Mouse (Mus musculus) naive thymus-derived CD4-positive, alpha-beta T cell, adult 2 months (primary cell): ENCODE measurements around the gene Zfp706.
"Not testable (repeated sequence)": the region's sequence is repeated elsewhere in the genome, so short reads cannot be mapped to it uniquely, and the experiment has no call there.

Source experiments
- DNase-seq: peaks from one replicate; pipeline ENCODE4 v3.0.0-alpha.2; 2011; ENCODE audit warnings: low read depth

The Zfp706 gene

GRCm38 (mm10) chr15:37008546-37008945 lies 973 bp upstream of the Zfp706 start:
- no peak for DNase-seq

- no peak for DNase-seq
Measured at GRCm38 (mm10) chr15:37007959-37008419, 416 bp upstream of the Zfp706 start.

- peak; percentile 53 for DNase-seq
Measured at GRCm38 (mm10) chr15:37006475-37007164, 953 bp downstream of the Zfp706 start.

GRCm38 (mm10) chr15:37005793-37006474 lies 1.6 kb downstream of the Zfp706 start:
- no peak for DNase-seq

- DNase-seq: no peak
Measured at GRCm38 (mm10) chr15:37004858-37005257, 2.7 kb downstream of the Zfp706 start.

GRCm38 (mm10) chr15:37002276-37002675 lies 5.3 kb downstream of the Zfp706 start:
- no peak for DNase-seq

GRCm38 (mm10) chr15:36999602-37000001 lies 8.0 kb downstream of the Zfp706 start:
- DNase-seq: not testable (repeated sequence)

- no peak for DNase-seq
Measured at GRCm38 (mm10) chr15:36995166-36995565, 12.4 kb downstream of the Zfp706 start.

GRCm38 (mm10) chr15:36994665-36995064 lies 12.9 kb downstream of the Zfp706 start:
- DNase-seq: no peak

GRCm38 (mm10) chr15:36993435-36994178 lies 14.0 kb downstream of the Zfp706 start:
- DNase-seq: no peak

GRCm38 (mm10) chr15:36991353-36991752 lies 16.2 kb downstream of the Zfp706 start:
- no peak for DNase-seq

- DNase-seq: no peak
Measured at GRCm38 (mm10) chr15:36989922-36990321, 17.7 kb downstream of the Zfp706 start.

GRCm38 (mm10) chr15:36988718-36989115 lies 18.9 kb downstream of the Zfp706 start:
- DNase-seq: no peak

- no peak for DNase-seq
Measured at GRCm38 (mm10) chr15:36987976-36988717, 19.4 kb downstream of the Zfp706 start.

GRCm38 (mm10) chr15:36987211-36987877 lies 20.2 kb downstream of the Zfp706 start:
- no peak for DNase-seq

- DNase-seq: no peak
Measured at GRCm38 (mm10) chr15:36985567-36985925, 22.0 kb downstream of the Zfp706 start.

- DNase-seq: no peak
Measured at GRCm38 (mm10) chr15:36984921-36985566, 22.5 kb downstream of the Zfp706 start.

- no peak for DNase-seq
Measured at GRCm38 (mm10) chr15:36983455-36983854, 24.1 kb downstream of the Zfp706 start.

- peak; percentile 11 for DNase-seq
Measured at GRCm38 (mm10) chr15:36980238-36980637, 27.3 kb downstream of the Zfp706 start.

- DNase-seq: peak; percentile 77
Measured at GRCm38 (mm10) chr15:36979488-36980201, 27.9 kb downstream of the Zfp706 start.

GRCm38 (mm10) chr15:36979159-36979487 lies 28.4 kb downstream of the Zfp706 start:
- DNase-seq: no peak
